Mouse (Mus musculus) lung, postnatal 36 days (tissue): ENCODE data around the gene Gm28035.

Source experiments
- DNase-seq: peaks from one replicate; pipeline ENCODE4 v3.0.0; 2022; ENCODE audit warnings: mixed read lengths

Gene Gm28035

DNA sequence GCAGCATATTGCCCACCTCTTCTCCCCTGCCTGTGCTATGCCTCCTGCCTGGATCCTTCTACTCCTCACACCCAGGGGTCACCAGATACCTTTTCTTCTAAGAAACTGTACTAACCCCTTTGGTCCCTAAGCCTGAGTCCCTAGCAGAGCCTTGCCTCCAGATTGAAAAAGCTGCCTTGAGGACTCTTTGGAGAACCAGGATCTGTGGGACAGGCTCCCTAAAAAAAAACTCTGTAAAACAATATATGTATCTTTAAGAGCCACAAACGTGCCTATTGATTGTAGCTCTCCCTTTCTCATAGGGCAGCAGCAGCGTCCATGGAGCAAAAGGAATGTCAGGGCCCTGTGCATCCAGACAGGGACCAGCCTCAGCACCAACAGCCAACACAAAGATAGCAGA is at the start of gene Gm28035:
Gm28035 (plus strand) TSS at position 301 of the 400 bp plus-strand sequence.
- DNase-seq = no peak

DNA sequence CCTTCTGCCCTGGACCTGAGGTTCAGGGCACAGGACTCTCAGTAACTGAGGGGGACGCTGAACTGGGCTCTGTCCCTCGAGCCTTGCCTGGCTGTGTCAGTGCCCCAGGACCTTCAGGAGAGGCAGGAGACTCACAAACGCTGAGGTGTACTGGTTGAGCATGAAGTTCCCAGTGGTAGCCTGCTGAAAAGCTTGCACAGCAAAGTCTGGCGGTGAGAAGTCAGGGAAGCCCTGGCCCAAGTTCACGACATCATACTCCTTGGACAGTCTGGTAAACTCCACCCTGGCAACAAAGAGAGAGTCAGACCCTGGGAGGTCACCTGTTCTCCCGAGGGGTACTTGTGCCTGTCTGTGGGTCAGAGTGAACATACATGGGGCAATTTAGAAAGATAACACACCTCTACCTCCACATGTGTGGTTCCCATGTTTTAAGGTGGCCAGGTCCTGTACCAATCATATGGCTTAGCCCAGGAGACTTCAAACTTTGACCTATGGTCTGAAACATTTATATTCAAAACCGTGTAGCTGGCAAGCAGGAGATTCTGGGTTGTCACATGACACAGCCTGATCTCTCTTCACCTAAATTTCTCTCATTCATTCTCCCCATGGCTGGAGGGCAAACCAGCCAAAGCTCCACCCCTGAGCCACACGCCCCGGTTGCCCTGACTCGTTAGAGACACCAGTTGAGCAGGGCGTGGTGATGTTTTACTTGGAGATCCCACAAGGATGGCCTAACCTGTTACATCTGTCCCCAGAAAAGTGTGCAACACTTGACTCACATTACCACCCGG is 48.4 kb upstream of the Gm28035 start:
- DNase-seq = no peak

DNA sequence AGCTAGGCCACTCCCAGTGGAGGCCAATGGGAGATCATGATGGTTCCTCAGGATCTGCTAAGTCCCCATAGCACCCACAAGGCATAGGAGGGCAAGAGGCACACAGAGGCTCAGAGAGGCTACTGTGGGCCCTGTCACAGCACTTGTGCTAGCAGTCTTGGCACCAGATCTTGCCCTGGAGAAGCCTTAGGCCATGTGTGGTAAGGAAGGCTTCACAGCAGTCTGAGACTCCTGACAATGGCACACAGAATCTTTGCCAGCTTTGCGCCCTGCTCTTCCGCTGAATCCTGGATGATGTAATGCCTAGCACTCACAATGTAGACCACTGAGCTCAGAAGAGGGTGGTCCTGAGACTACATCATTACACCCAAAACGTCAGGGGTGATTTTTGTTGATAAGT is 45.7 kb upstream of the Gm28035 start:
- no peak for DNase-seq

DNA sequence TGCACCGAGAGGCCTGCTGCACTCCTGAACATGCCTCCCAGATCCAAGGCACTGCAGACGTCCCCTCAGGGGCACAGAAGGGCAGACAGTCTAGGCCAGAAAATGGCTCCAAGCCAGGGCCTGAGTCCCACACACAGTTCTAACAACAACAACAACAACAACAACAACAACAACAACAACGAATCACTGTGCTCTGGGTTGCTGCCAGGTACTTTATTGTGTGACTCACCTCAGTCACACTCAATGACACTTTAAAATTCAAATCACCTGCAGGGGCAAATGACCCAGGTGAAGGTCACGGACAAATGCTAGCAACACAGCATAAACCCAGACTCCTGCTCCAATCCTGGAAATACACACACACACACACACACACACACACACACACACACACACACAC is 42.3 kb upstream of the Gm28035 start:
- no peak for DNase-seq

DNA sequence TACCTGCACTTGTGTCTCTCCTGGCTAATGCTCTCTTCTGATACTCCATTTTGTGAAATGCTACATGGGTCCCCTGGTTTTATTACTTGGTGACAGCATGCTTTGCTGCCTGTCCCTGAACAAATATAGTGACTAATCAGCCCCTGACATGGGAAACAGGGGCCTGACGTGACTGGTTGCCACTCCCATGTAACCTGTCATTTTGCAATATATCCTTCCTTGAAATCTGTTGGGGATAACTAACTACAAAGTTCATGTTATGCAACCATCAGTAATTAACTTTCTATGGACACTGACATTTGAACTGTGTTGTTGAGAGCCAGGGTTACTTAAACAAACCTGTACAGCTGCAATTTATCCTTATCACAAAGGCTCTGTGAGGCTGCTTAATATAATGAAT is 40.4 kb upstream of the Gm28035 start:
- DNase-seq = peak; percentile 57

DNA sequence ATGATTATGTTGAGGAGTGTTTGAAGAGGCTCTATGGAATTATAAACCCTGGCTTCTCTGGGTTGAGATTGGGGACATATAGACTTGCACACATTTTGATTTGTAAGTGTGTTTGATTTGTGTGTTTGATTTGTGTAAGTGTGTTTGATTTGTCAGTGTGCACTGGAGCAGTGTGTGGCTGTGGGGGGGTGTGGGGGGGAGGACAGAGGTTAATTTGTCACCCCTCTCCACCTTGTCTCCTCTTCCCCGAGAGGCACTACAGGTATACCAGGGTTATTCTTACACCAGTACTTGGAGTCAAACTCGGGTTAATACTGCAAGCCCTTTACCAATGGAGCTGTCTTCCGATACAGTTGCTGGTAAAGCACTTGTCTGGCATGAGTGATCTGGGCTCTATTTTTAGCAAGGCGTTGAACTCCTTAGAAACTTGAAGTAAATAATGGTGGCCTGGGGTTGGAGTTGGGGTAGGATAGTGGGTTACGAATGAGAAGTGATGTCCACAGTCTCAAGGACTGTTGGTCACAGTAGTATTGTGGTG is 39.9 kb upstream of the Gm28035 start:
- no peak for DNase-seq

DNA sequence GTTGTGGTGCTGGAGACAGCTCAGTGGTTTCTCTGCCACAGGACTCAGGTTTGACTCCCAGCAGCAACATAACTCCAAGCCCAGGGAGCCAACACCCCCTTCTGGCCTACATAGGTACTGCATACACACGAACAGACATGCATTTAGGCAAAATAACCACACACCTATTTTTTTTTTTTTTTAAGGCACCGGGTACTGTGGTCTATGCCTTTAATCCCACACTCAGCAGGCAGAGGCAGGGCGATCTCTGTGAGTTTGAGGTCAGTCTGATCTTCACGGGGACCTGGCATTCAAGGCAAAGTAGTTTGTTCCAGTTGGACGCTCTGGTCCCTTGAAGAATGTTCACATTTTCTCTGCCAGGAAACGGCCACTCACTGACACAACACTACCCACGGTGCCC is 36.9 kb upstream of the Gm28035 start:
- DNase-seq = peak; percentile 51

DNA sequence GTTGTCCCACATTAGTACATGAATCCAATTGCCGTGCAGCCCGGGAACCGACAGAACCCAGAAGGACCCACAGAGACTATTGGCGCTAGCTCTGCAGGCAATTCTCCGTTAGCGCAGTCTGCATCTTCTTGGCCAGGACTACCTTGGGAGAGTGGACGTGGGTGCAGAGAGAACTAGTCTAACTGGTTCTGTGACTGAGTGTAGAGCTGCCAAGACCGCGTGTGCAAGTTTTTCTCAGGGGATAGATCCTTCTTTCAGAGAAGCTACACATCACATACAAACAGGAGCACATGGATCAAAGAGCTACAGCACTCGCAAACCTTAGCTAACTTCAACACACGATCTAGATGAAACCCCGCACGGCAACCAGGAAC is 35.1 kb upstream of the Gm28035 start:
- peak; percentile 68 for DNase-seq

DNA sequence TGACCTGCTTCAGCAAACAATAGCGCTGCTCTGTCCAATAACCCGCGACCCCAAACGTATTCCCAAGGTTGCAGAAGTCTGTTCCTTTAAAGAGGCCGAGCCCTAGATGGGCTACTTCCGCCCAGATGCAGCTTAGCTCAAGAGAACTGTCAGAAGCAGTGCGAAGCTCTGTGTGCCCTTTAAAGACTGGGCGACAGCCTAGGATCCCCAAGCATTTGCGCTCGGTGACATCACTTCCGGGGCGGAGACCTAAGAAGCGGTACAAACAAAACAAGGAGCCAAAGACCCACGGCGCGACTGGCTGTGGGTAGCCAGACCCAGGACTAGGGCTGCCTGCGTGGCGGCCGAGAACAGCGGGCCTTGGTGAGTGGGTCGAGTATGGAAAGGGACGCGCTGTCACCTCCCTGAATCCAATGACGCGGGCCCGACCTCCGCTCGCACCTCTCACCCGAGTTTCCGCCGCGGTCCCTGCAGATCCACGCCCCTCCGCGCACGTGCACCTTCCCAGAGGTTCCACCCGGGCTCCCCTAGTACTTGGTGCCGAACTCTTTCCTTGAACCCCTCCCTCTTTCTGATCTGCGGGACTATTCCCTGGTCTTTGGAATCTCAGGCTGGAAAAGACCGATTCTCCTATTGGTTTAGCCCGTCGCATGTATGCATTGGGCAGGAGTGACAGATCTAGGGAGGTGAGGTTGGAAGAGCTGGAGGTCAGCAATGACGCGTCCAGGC is 34.6 kb upstream of the Gm28035 start, which contains the start of gene Kyat1:
Kyat1 (minus strand) TSS at position 219 of the 729 bp plus-strand sequence.
- peak; percentile 99 for DNase-seq

DNA sequence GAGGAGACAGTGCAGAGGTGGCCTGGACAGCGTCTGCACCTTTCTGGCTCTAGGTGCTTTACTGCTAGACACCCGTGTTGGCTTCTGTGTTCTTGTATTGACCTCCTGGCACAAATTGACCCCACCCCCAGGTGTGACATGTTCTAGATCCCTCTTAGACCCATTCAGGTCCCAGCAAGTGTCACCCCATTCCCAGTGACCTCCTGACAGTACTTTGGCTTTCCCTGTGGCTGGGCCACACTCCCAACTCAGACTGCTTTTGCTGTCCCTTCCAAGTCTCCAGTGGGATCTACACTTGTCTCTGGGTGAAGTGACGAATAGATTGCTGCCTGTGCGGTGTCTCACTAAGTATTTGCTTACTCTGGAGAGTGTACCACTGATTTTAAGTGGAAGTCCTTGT is 33.0 kb upstream of the Gm28035 start:
- no peak for DNase-seq

DNA sequence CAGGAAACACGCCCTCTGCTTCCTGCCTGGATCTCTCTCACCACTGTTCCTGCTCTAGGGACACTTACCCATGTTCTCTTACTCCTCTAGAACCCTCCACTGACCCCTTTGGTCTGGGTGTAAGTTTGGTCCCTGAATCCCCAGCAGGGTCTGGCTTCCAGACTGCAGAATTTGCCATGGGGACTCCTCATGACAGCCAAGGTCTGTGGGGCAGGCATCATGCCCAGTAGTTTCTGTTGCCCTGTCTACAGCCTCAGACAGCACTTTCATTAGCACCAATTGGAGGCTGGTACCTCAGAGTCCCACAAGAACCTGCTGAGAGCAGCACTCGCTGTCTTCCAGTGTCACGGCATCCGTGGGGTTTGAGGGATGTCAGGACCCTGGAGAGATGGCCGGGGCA is 32.5 kb upstream of the Gm28035 start:
- no peak for DNase-seq

DNA sequence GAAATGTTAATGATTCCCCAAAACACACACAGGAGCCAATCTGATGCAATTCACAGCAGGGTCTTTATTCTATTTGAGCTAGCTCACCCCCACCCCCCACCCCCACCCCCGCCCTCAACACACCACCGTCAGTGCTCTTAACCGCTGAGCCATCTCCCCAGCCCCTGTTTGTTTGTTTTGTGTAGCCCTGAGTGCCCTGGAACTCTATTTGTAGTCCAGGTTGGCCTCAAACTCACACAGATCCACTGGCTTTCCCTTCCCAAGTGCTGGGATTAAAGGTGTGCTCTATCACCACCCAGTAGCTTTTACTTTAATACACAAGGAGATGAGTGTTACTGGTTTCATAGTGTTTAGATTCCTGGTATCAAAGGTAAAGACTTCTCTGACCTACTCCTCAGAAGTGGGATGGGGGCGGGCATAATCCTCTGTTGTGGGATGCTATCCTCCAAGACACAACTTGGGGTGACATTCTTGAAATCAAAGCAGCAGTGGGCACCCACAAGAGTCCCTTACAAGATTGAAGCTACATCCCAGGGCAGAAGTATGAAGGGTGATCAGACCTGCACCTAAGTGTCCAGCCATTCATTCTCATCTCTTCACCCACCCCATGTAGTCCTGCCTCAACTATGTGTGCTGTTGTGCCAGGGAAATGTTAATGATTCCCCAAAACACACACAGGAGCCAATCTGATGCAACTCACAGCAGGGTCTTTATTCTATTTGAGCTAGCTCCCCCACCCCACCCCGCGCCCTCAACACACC is 28.8 kb upstream of the Gm28035 start:
- no peak for DNase-seq

DNA sequence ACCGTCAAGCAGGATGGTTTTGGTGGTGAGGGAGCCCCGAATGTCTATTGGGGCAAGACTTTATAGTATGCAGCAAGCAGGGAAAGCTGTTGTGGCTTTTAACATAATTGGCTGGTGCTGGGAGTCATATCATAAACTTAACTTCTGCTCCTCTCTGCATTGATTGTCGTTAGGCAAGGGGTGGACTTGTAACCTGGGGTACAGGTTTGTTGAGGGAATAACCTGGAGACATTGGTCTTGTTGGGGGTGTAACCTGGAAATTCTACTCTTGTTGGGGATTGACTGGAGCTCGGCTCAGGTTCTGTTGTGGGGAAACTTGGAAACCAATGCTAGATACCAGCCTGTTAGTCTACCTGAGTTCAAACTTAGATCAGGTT is 28.2 kb upstream of the Gm28035 start:
- DNase-seq = no peak

DNA sequence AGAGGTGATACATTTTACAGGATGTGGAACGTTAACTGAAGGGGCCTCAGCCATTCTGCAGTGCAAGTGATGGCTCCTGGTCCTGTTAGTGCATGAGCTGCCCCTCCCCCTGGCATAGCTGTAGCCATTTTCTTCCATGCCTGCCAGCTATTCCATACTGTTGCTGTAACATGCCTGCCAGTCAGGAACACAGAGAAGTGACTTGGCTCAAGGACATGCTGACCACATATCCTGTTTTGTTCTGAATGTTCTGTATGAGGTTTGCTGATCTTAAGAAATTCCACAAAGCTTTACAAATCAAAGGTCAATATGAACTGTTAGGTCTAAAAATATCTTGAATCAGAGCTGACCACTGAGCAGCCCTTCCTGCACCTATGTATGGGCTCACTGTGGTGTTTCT is 27.4 kb upstream of the Gm28035 start:
- DNase-seq = peak; percentile 41

DNA sequence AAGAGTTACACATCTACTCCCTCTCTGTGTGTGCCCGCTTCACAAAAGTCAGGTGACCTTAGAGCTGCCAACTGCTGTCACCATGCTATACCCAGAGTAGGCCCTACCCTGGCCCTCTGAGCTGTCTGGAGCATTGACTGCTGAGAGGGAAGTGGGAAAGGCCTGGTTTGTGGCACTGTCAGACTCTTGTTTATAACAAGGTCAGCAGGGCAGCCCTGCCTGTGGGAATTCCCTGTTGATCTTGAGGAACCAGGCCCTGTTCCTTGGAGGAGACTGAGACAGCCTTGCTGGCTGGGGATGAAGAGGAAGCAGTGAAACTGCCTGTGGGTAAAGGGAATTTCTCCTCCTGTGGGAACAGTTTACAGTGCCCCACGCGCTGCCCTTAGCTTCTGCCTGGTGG is 25.6 kb upstream of the Gm28035 start:
- DNase-seq = peak; percentile 72

DNA sequence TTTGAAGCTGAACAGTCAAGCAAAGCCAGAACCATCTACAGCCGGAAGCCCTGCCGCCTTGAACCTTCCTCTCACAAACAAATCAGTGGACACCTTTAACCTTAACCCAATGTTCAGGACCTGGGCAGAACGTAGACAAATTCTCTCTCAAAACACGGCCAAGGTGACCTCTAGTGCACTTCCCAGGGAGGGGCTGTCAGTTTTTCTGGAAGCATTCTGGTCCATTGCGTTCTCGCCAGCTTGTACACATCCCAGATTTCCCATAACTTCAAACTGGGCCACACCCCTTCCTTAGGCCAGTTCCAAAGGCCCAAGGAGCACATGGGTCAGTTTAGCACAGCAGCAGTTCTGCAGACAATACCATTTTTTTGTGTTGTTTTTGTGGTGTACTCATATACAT is 24.9 kb upstream of the Gm28035 start:
- DNase-seq = peak; percentile 69

DNA sequence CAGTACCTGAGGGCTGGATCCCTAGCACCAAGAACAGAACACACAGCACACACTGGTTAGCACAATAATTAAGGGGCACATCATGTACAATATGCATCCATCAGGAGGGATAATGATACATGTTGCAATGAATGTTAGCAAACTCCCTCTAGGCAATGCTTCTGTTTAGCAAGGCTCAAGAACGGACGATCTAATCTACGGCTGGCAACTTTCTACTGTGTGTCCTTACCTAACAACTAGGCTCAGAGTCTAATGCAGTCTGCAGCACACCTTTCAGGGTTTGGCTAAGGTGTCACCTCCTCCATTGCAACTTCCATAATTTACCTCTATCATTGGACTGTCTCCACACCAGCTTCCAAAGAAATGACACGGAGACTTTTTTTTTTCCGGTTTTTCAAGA is 24.1 kb upstream of the Gm28035 start:
- DNase-seq = no peak

DNA sequence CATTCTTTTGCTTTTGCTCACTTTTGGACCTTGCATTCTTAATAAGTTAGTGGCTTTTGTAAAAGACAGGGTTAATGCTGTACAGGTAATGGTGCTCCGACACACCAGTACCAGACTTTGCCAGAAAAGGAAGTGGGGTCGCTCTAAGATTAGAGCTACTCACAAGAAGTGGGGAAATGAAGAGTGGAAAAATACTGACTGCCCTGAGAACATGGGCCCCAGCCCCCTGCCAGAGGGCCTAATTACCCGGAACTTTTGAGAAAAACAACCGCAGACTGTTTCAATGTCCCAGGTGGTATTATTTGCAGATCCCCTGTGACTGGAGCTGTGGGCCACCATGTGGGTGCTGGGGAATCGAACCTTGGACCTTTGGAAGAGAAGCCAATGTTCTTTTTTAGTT is 4.8 kb upstream of the Gm28035 start:
- DNase-seq = no peak

DNA sequence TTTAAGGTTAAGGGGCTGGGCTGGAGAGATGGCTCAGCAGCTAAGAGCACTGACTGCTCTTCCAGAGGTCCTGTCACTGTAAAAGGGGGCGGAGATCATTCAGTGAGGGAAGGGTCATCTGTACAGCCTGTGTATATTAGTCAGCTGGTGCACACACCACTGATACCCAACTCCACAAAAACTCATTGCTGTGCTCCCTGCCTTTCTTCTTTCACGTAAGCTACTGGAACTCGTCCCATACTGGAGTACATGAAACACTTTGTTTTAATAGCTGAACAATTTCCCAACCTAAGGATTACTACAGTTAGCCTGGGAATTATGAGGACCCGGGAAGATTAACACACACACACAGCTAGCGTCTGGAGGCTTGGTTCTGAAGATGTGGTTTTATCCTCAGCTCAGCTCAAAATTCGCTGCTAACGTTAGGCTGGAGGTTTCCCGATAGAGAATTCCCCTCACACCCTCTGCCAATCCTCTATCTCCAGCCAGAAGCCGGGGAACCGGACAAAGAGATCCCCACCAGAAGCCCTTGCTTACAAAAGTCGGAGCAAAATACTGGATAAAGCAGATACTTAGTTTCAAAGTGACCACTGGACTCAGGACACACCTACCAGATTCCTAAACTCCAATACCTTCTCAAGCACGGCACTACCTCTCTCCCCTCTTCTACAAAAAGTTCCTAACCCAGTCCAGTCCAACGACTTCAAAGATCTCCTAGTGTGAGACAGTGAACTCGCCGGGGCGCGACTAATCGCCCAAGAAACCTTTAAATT is 3.8 kb upstream of the Gm28035 start:
- DNase-seq = no peak

DNA sequence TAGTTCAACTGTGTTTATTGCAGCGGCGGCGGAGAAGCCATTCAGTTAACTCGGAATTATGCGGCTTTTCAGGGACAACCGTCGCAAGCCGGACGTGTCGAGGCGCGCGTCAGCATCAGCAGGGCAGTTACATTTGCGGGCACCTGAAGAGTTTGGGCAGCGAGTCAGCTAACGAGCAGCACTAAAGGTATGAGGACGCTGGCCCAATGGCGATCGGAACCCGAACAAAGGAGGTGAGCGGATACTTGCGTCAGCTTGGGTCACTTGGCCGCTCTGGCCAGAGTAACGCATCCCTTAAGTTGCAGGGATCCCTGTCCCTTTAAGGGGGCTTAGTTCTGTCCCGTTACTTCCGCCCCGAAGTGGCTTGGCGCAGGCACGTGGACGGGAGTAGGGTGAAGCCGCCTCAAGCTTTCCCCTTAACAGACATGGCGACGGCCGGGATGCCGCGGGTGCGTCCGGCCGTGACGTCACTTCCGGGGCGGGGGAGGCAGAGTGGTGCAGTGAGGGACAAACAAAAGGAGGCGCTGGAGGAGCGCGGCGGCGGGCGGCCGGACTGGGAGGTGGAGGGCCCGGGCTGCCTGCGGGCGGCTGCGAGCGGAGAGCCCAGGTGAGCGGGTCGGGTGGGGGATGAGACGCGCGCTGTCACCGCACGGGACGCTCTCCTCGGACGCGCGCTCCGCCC is 3.0 kb upstream of the Gm28035 start, which contains the start of gene Lrrc8a:
Lrrc8a (plus strand) TSS at position 517 of the 682 bp plus-strand sequence.
- DNase-seq = peak; percentile 100

DNA sequence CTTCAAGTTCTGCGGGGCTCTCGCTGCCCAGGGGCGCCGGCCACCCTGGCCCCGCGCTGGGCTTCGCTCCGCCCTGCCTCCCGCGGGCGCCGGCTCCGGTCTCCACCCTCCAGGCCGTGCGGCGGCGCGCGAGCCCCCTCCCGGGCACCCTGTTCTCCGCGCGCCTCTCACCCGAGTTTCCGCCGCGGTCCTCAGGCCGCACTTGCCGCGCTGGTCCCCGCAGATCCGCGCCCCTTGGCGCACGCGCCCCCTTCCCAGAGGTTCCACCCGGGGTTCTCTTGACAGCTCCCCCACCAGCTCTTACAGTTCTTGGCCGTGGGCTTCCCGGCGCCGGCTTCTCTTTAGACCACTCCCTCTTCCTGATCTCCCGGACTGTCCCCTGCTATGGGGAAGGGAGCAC is 2.5 kb upstream of the Gm28035 start:
- peak; percentile 64 for DNase-seq

DNA sequence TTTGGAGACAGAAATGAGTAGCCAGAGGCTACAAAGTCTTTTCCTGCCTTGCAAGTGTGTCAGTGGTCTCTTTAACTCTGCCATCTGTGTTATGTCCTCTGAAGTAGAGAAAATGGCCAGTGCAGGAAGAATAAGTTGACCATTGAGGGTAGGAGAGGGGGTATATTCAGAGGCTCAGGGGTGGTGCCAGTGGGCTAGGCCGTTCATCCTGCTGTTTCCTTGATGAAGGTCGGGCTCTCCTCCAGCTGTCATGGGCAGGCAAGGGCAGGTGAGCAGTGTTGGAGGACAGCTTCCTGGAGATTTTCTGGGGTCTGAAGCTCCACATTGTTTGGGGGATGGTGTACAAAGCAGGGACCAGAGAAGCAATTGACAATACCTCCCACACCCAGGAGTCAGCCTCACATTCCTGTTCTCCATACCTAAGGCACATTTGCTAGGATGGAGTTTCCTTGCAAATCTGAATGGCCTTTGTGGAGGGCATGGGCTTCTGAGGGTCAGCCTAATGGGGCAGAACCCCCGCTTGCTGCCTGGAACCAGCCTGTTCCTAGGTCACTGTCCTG is 1.4 kb upstream of the Gm28035 start:
- no peak for DNase-seq
